Mouse (Mus musculus) forebrain, postnatal 0 days (tissue): ENCODE data around the gene Zbtb9. TPM values are rescaled to one million over a fixed set of nuclear protein-coding genes. Genes with fewer than 3 reads are reported as not detected.

Source experiments
- ATAC-seq: fragments of 200-750 bp; cut with Nextera tagmentation; 2 replicates; pipeline ENCODE4 v1.8.0; 2017; ENCODE audit warnings: mild to moderate bottlenecking, moderate library complexity
- DNase-seq: peaks from one replicate; pipeline ENCODE4 v3.0.0-alpha.2; 2015
- H3K27ac ChIP-seq: fragments of 300-500 bp; sonication (generic); 2 replicates; pipeline ENCODE4 v1.5.1; 2014; ENCODE audit warnings: low read depth, mild to moderate bottlenecking, antibody characterized with exemption, low read length, moderate library complexity, mixed read lengths
- H3K27me3 ChIP-seq: fragments of 300-500 bp; sonication (generic); 2 replicates; pipeline ENCODE4 v1.6.1; 2014; ENCODE audit warnings: mild to moderate bottlenecking, low read length, mixed read lengths; ENCODE audit not compliant: insufficient read depth
- H3K36me3 ChIP-seq: fragments of 300-500 bp; sonication (generic); 2 replicates; pipeline ENCODE4 v1.6.1; 2014; ENCODE audit warnings: mild to moderate bottlenecking, moderate library complexity; ENCODE audit not compliant: insufficient read depth
- H3K4me1 ChIP-seq: fragments of 300-500 bp; sonication (generic); 2 replicates; pipeline ENCODE4 v1.6.1; 2014; ENCODE audit warnings: antibody characterized with exemption; ENCODE audit not compliant: insufficient read depth
- H3K4me2 ChIP-seq: fragments of 300-500 bp; sonication (generic); 2 replicates; pipeline ENCODE4 v1.6.1; 2014; ENCODE audit warnings: low read depth, mild to moderate bottlenecking, moderate library complexity
- H3K4me3 ChIP-seq: fragments of 300-500 bp; sonication (generic); 2 replicates; pipeline ENCODE4 v1.5.1; 2014; ENCODE audit warnings: low read depth, low read length, mixed read lengths
- H3K9ac ChIP-seq: fragments of 300-500 bp; sonication (generic); 2 replicates; pipeline ENCODE4 v1.6.1; 2014; ENCODE audit warnings: mild to moderate bottlenecking
- H3K9me3 ChIP-seq: fragments of 300-500 bp; sonication (generic); 2 replicates; pipeline ENCODE4 v1.6.1; 2016; ENCODE audit warnings: low read length
- CTCF ChIP-seq: sonication (generic); IDR thresholded peaks from 2 replicates; pipeline ENCODE4 v1.5.1; 2016; ENCODE audit warnings: antibody characterized with exemption, control low read depth, low read depth
- WGBS: fragments of 180-500 bp; shearing (Covaris S2); extraction: QIAGEN DNeasy Blood & Tissue Kit; methylation state at CpG from one replicate; pipeline ENCODE4 v1.1.7; 2014; 5-methylcytosine and 5-hydroxymethylcytosine counted together
- polyA plus RNA-seq: library from polyadenylated mRNA; unstranded; fragments of >200 nt; fragmentation: Nextera tagmentation; extraction: Ambion mirVana; gene quantifications from 2 replicates; pipeline ENCODE4 v1.2.1, GENCODE M21; 2015
- total RNA-seq: library from RNA; depleted of rRNA; stranded (reverse); fragments of >200 nt; gene quantifications from 2 replicates; pipeline ENCODE4 v1.2.3, GENCODE M21; 2014

Zbtb9 gene
- total and polyA plus RNA-seq, 2 experiments from 2014 or later: 6.8 to 22.5 TPM

DNA sequence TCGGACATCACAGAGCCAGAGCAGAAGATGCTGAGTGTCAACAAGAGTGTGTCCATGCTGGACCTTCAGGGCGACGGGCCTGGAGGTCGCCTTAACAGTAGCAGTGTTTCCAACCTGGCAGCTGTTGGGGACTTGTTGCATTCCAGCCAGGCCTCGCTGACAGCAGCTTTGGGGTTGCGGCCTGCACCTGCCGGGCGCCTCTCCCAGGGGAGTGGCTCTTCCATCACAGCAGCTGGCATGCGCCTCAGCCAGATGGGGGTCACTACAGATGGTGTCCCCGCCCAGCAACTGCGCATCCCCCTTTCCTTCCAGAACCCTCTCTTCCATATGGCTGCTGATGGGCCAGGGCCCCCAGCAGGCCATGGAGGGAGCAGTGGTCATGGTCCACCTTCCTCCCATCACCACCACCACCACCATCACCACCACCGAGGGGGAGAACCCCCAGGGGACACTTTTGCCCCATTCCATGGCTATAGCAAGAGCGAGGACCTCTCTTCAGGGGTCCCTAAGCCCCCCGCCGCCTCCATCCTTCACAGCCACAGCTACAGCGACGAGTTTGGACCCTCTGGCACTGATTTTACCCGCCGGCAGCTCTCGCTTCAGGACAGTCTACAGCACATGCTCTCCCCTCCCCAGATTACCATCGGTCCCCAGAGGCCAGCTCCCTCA lies 11.3 kb upstream of the Zbtb9 start:
- Histone ChIP-seq H3K27ac (no peak overlapping the region), H3K27me3 (no peaks in the 10 kb centered on the region), H3K4me1 (no peaks in the 10 kb centered on the region), H3K9me3 (no peaks in the 10 kb centered on the region), H3K36me3 (peaks cover 95% of the 10 kb centered on the region), H3K4me3 (no peak overlapping the region), H3K9ac (no peak overlapping the region), H3K4me2 (no peak overlapping the region)
- ATAC-seq: no peak
- DNase-seq: no peak
- TF ChIP-seq CTCF: no peak
- WGBS: 90% methylated on average over 21 of the region's 21 CpGs

DNA sequence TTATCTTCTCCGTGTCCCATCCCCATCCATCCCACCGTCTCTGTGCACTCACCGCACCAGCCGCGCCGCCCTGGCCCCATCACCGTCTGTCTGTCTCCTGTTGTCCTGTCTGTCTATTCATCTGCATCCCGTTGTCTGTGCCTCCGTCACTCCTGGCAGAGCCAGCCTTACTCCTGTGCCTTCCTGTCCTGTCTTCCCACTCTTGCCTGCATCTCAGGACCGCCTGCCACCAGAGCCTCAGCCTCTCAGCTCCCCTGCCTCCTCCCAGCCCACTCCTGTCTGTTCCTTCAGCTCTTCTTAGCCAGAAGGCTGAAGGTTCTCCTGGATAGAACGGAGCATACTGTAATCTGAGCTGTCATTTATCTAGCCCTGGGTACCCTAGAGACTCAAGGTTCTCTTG lies 6.0 kb upstream of the Zbtb9 start:
- Histone ChIP-seq H3K27me3 (no peaks in the 10 kb centered on the region), H3K9ac (no peak overlapping the region), H3K4me3 (no peak overlapping the region), H3K4me2 (no peak overlapping the region), H3K9me3 (no peaks in the 10 kb centered on the region), H3K27ac (no peak overlapping the region), H3K4me1 (no peaks in the 10 kb centered on the region), H3K36me3 (peaks cover 80% of the 10 kb centered on the region)
- no peak for TF ChIP-seq CTCF
- DNase-seq (no peak), ATAC-seq (no peak)
- WGBS: 92% methylated on average over 11 of the region's 11 CpGs

DNA sequence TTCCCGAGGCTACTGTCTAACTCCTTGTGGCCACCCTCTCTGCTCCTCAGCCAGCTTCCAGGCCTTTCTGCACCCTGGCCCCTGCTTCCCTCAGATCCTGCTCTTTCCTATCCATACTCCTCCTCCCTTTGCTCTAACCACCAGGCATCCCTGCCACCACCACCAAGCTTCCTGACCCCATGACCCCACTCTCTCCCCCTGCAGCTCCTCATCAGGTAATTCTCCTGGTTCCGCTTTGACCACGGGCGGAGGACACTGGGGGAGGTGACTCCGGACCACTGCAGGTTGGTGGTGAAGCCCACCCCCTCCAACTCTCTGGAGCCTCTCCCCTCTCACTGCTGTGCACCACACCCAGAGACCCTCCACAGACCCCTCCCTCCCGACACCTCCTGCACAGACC lies 5.5 kb upstream of the Zbtb9 start:
- Histone ChIP-seq H3K4me3 (no peak overlapping the region), H3K4me2 (no peak overlapping the region), H3K27ac (no peak overlapping the region), H3K9ac (no peak overlapping the region), H3K4me1 (no peaks in the 10 kb centered on the region), H3K36me3 (peaks cover 75% of the 10 kb centered on the region), H3K27me3 (no peaks in the 10 kb centered on the region), H3K9me3 (no peaks in the 10 kb centered on the region)
- ATAC-seq: no peak
- no peak for DNase-seq
- 89% methylated on average over 6 of the region's 6 CpGs for WGBS
- no peak for TF ChIP-seq CTCF

DNA sequence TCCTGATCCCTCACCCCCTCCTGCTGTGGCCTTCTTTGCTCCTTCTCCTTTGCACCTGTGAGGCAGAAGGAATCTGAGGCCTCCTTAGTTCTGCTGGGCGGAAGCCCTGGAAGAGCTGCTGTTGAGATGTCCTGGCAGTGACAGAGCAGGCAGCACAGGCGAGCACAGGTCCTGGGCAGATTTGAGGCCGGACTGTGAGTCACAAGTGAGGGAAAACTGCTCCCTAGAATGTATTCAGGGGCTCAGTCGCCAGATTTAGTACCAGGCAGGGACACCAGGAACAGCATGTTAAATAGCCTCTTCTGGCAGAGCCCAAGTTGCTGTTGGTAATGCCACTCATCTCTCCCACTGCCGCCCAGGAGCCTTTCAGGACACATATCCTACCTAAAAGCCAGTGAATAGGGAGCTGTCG lies 4.8 kb upstream of the Zbtb9 start:
- WGBS: 81% methylated on average over 6 of the region's 6 CpGs
- ATAC-seq (no peak), DNase-seq (no peak)
- Histone ChIP-seq H3K9ac (no peak overlapping the region), H3K4me1 (no peaks in the 10 kb centered on the region), H3K27me3 (no peaks in the 10 kb centered on the region), H3K4me2 (no peak overlapping the region), H3K36me3 (peaks cover 68% of the 10 kb centered on the region), H3K9me3 (no peaks in the 10 kb centered on the region), H3K27ac (no peak overlapping the region), H3K4me3 (no peak overlapping the region)
- TF ChIP-seq CTCF: no peak

DNA sequence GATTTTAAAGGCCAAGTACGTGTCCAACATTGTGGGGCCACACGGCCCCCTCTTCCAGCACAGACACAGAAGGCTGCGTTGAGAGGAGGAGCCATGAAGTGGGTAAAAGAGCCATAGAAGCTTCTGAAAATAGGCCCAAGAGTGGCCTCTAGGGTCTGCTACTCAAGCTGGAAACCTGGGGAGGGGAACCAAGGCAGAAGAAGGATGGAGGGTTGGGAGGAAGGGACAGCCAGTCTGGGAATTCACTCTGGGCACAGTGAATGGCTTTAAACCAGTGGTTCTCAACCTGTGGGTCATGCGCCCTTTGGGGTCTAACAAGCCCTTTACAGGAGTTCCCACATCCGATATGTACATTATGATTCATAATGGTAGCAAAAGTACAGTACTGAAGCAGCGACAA lies 3.7 kb upstream of the Zbtb9 start:
- no peaks in the 10 kb centered on the region for H3K9me3 ChIP-seq
- no peak overlapping the region for H3K27ac ChIP-seq
- no peak overlapping the region for H3K4me3 ChIP-seq
- ATAC-seq (no peak), DNase-seq (no peak)
- H3K4me2 ChIP-seq: no peak overlapping the region
- 89% methylated on average over 6 of the region's 6 CpGs for WGBS
- H3K9ac ChIP-seq: no peak overlapping the region
- TF ChIP-seq CTCF: no peak
- H3K27me3 ChIP-seq: no peaks in the 10 kb centered on the region
- peaks cover 62% of the 10 kb centered on the region for H3K36me3 ChIP-seq
- H3K4me1 ChIP-seq: no peaks in the 10 kb centered on the region

DNA sequence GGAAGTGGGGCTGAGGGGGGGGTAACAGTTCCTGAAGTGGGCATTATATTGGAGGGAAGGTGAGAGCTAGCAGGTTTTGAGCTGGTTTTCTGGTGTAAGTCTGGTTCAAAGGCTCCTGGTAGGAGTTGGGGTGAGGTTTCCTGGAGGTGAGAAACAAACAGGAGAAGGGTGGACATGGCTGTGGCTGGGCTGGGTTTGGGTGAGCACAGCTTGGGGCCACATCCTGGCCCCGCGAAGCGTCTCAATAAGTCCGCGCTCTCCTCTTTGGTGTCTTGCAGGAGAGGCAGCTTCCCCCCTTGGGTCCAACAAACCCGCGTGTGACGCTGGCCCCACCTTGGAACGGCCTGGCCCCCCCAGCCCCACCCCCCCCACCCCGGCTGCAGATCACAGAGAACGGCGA lies 2.7 kb upstream of the Zbtb9 start:
- WGBS: 80% methylated on average over 9 of the region's 12 CpGs
- no peak for TF ChIP-seq CTCF
- no peak overlapping the region for H3K9ac ChIP-seq
- H3K9me3 ChIP-seq: no peaks in the 10 kb centered on the region
- H3K27me3 ChIP-seq: no peaks in the 10 kb centered on the region
- DNase-seq: no peak
- no peaks in the 10 kb centered on the region for H3K4me1 ChIP-seq
- peaks cover 58% of the 10 kb centered on the region for H3K36me3 ChIP-seq
- H3K4me3 ChIP-seq: no peak overlapping the region
- no peak for ATAC-seq
- H3K27ac ChIP-seq: no peak overlapping the region
- H3K4me2 ChIP-seq: no peak overlapping the region

DNA sequence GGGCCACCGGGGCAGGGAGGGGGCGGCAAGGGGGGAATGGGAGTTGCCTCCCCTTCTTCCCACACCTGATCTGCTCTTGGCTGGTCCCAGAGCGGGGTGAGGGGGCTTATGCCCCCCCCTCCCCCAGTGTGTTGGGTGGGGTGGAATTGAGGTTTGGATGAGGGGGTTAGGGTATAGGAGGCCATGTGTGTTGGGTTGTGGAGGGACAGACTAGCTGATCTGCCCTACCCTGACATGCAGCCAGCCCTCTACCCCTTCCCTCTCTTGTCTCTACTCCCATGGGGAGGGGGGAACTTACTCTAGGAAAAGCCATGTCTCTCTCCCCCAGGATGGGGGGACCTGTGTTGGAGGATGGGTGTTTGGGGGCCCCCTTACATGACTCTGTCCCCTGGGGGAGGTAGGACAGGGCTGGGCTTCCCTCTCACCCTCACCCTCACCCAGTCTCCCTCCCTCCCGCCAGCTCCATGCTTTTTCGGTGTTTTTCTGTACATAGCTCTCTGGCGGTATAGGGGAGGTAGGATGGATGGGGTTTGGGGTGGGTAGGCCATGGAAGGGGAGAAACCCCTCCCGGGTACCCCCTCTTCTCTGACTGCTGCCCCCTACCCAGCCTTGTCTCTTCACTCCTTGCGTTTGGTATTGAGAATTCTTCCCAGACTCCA lies 1.6 kb upstream of the Zbtb9 start:
- ATAC-seq (no peak), DNase-seq (no peak)
- H3K36me3 ChIP-seq: peaks cover 58% of the 10 kb centered on the region
- H3K9ac ChIP-seq: no peak overlapping the region
- no peak overlapping the region for H3K27ac ChIP-seq
- no peak for TF ChIP-seq CTCF
- no peak overlapping the region for H3K4me2 ChIP-seq
- WGBS: 62% methylated on average over 7 of the region's 8 CpGs
- no peaks in the 10 kb centered on the region for H3K4me1 ChIP-seq
- no peaks in the 10 kb centered on the region for H3K9me3 ChIP-seq
- H3K27me3 ChIP-seq: no peaks in the 10 kb centered on the region
- no peak overlapping the region for H3K4me3 ChIP-seq
